Mouse (Mus musculus) E14TG2a.4 (cell line): ENCODE measurements around the gene Krt31.

Experiments used
- H3K27me3 ChIP-seq: 2 replicates; pipeline ENCODE4 v1.6.1; 2014; ENCODE audit warnings: low read length, control low read depth; ENCODE audit not compliant: insufficient read depth
- H3K36me3 ChIP-seq: 2 replicates; pipeline ENCODE4 v1.6.1; 2014; ENCODE audit warnings: low read length, control low read depth; ENCODE audit not compliant: insufficient read depth
- H3K4me1 ChIP-seq: replicated peaks from 2 replicates; pipeline ENCODE4 v1.6.1; 2014; ENCODE audit warnings: low read depth, low read length, control low read depth
- H3K4me3 ChIP-seq: replicated peaks from 2 replicates; pipeline ENCODE4 v1.5.1; 2014; ENCODE audit warnings: mild to moderate bottlenecking, low read length
- H3K9me3 ChIP-seq: 2 replicates; pipeline ENCODE4 v1.6.1; 2014; ENCODE audit warnings: low read length, control low read depth
- CTCF ChIP-seq: conservative IDR thresholded peaks from 2 replicates; pipeline ENCODE4 v1.5.1; 2014; ENCODE audit warnings: low read length
- NANOG ChIP-seq: IDR thresholded peaks from 2 replicates; pipeline ENCODE4 v1.6.1; 2014; ENCODE audit warnings: borderline replicate concordance, low read length, mixed read lengths
- POU5F1 ChIP-seq: IDR thresholded peaks from 2 replicates; pipeline ENCODE4 v1.6.1; 2014; ENCODE audit warnings: low read length, borderline replicate concordance

Gene Krt31

GRCm38 (mm10) chr11:100016112-100016511 is 34.2 kb downstream of the Krt31 start, which contains the start of gene Krt33a:
Krt33a (minus strand) TSS chr11:100016212.
- Histone ChIP-seq H3K4me1 (no peaks in the 10 kb centered on the region), H3K36me3 (no peaks in the 10 kb centered on the region), H3K9me3 (peaks cover 7% of the 10 kb centered on the region), H3K27me3 (peaks cover 5% of the 10 kb centered on the region; the same call in 1 of the 2 replicates), H3K4me3 (no peak within 1 kb of the TSS)
- TF ChIP-seq CTCF = no peak
- TF ChIP-seq POU5F1 = no peak
- TF ChIP-seq NANOG = no peak

GRCm38 (mm10) chr11:100013691-100014171 is 36.6 kb downstream of the Krt31 start:
- H3K4me1 ChIP-seq = no peaks in the 10 kb centered on the region
- TF ChIP-seq POU5F1 (no peak), CTCF (no peak), NANOG (no peak)
- no peak overlapping the region for H3K4me3 ChIP-seq
- no peaks in the 10 kb centered on the region for H3K36me3 ChIP-seq
- peaks cover 5% of the 10 kb centered on the region; the same call in 1 of the 2 replicates for H3K27me3 ChIP-seq
- no peaks in the 10 kb centered on the region for H3K9me3 ChIP-seq

GRCm38 (mm10) chr11:100010682-100011081 is 39.7 kb downstream of the Krt31 start:
- no peaks in the 10 kb centered on the region for H3K9me3 ChIP-seq
- TF ChIP-seq NANOG (no peak), POU5F1 (no peak), CTCF (no peak)
- H3K4me1 ChIP-seq = no peaks in the 10 kb centered on the region
- H3K4me3 ChIP-seq = no peak overlapping the region
- H3K36me3 ChIP-seq = no peaks in the 10 kb centered on the region
- H3K27me3 ChIP-seq = peaks cover 5% of the 10 kb centered on the region

- no peak overlapping the region for H3K4me3 ChIP-seq
- TF ChIP-seq POU5F1 (no peak), CTCF (no peak), NANOG (no peak)
- H3K9me3 ChIP-seq = no peaks in the 10 kb centered on the region
- H3K36me3 ChIP-seq = no peaks in the 10 kb centered on the region
- H3K27me3 ChIP-seq = no peaks in the 10 kb centered on the region; the same call in 1 of the 2 replicates
- no peaks in the 10 kb centered on the region for H3K4me1 ChIP-seq
Observed at GRCm38 (mm10) chr11:100008336-100008735, 42.0 kb downstream of the Krt31 start.

GRCm38 (mm10) chr11:100006624-100007023 is 43.7 kb downstream of the Krt31 start:
- H3K9me3 ChIP-seq = peaks cover 1% of the 10 kb centered on the region; the same call in 1 of the 2 replicates
- TF ChIP-seq NANOG (no peak), CTCF (peak; percentile 88), POU5F1 (no peak)
- no peaks in the 10 kb centered on the region for H3K4me1 ChIP-seq
- no peak overlapping the region for H3K4me3 ChIP-seq
- no peaks in the 10 kb centered on the region; the same call in 1 of the 2 replicates for H3K27me3 ChIP-seq
- no peaks in the 10 kb centered on the region for H3K36me3 ChIP-seq

GRCm38 (mm10) chr11:100005905-100006304 is 44.4 kb downstream of the Krt31 start:
- Histone ChIP-seq H3K36me3 (no peaks in the 10 kb centered on the region), H3K4me3 (no peak overlapping the region), H3K27me3 (no peaks in the 10 kb centered on the region; the same call in 1 of the 2 replicates), H3K4me1 (no peaks in the 10 kb centered on the region), H3K9me3 (peaks cover 4% of the 10 kb centered on the region; the same call in 1 of the 2 replicates)
- TF ChIP-seq NANOG (no peak), CTCF (no peak), POU5F1 (no peak)

GRCm38 (mm10) chr11:100004846-100005245 is 45.5 kb downstream of the Krt31 start:
- no peaks in the 10 kb centered on the region; the same call in 1 of the 2 replicates for H3K27me3 ChIP-seq
- no peaks in the 10 kb centered on the region for H3K4me1 ChIP-seq
- H3K4me3 ChIP-seq = no peak overlapping the region
- TF ChIP-seq NANOG = no peak
- TF ChIP-seq CTCF = peak; percentile 98
- peaks cover 4% of the 10 kb centered on the region; the same call in 1 of the 2 replicates for H3K9me3 ChIP-seq
- no peaks in the 10 kb centered on the region for H3K36me3 ChIP-seq

GRCm38 (mm10) chr11:99999091-99999490 is 51.3 kb downstream of the Krt31 start:
- Histone ChIP-seq H3K4me1 (no peaks in the 10 kb centered on the region), H3K4me3 (no peak overlapping the region), H3K9me3 (peaks cover 4% of the 10 kb centered on the region; the same call in 1 of the 2 replicates), H3K27me3 (peaks cover 12% of the 10 kb centered on the region), H3K36me3 (no peaks in the 10 kb centered on the region)
- TF ChIP-seq NANOG = no peak
- TF ChIP-seq CTCF = no peak
- TF ChIP-seq POU5F1 = no peak
